Mouse (Mus musculus) kidney, adult 2 months (tissue): ENCODE measurements around the gene Rasal2. TPM values are rescaled to one million over a fixed set of nuclear protein-coding genes. Genes with fewer than 3 reads are reported as not detected.

ENCODE experiments used
- DNase-seq: peaks from one replicate; pipeline ENCODE4 v3.0.0; 2021
- H3K27ac ChIP-seq: fragments of 200-500 bp; 2 replicates; pipeline ENCODE4 v1.5.1; 2012; ENCODE audit warnings: low read depth, low read length, control low read depth, inconsistent platforms; ENCODE audit not compliant: insufficient read depth
- H3K27me3 ChIP-seq: fragments of 200-500 bp; replicated peaks from 2 replicates; pipeline ENCODE4 v1.6.1; 2012; ENCODE audit warnings: mild to moderate bottlenecking, moderate library complexity, low read length, inconsistent platforms; ENCODE audit not compliant: control insufficient read depth, insufficient read depth
- H3K36me3 ChIP-seq: fragments of 200-500 bp; 2 replicates; pipeline ENCODE4 v1.6.1; 2012; ENCODE audit warnings: mild to moderate bottlenecking, moderate library complexity, low read length, inconsistent platforms; ENCODE audit not compliant: control insufficient read depth, insufficient read depth
- H3K4me1 ChIP-seq: fragments of 200-500 bp; 2 replicates; pipeline ENCODE4 v1.6.1; 2011; ENCODE audit warnings: low read length; ENCODE audit not compliant: control insufficient read depth, insufficient read depth
- H3K4me3 ChIP-seq: fragments of 200-500 bp; 2 replicates; pipeline ENCODE4 v1.5.1; 2011; ENCODE audit warnings: mild to moderate bottlenecking, low read depth, low read length, control low read depth; ENCODE audit not compliant: insufficient read depth
- CTCF ChIP-seq: fragments of 200-500 bp; conservative IDR thresholded peaks from 2 replicates; pipeline ENCODE4 v1.5.1; 2011; ENCODE audit warnings: low read depth, mild to moderate bottlenecking, control low read depth, low read length, moderate library complexity, mixed read lengths; ENCODE audit not compliant: insufficient read depth, insufficient read length
- POLR2A ChIP-seq: fragments of 200-500 bp; IDR thresholded peaks from one replicate; pipeline ENCODE4 v1.6.1; 2011; ENCODE audit warnings: low read depth, low read length, control low read depth
- WGBS: fragments of 180-500 bp; shearing (Covaris S2); methylation state at CpG from one replicate; pipeline ENCODE4 v1.1.7; 2018; 5-methylcytosine and 5-hydroxymethylcytosine counted together
- polyA plus RNA-seq: library from polyadenylated mRNA; depleted of rRNA; stranded (reverse); fragments of >200 nt; gene quantifications from 2 replicates; pipeline ENCODE4 v1.2.3, GENCODE M21; 2012

The Rasal2 gene
- polyA plus RNA-seq, 1 experiment: 3.4 TPM

DNA sequence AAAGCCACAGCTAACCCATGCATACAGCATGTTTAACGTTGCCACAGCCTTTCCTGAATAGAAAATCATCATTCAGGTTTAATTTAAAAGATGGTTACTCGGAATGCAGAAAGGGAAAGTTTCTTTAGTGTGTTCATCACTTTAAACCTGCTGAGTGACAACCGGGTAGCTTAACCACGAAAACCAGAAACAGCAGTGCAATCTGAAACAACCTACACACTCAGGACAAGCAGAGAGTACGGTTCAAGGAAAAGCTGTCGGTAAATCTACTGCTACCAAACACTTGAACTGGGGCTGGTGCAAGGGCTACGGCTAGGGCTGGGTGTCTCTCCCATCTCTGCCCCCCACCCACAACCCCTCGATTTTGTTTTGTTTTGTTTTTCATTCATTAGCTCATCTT lies 1.5 kb downstream of the Rasal2 start:
- Histone ChIP-seq H3K4me1 (peaks cover 5% of the 10 kb centered on the region; the same call in 1 of the 2 replicates), H3K27ac (peak overlapping the region; percentile 22; the same call in 1 of the 2 replicates), H3K4me3 (peak overlapping the region; percentile 85), H3K27me3 (no peaks in the 10 kb centered on the region), H3K36me3 (no peaks in the 10 kb centered on the region)
- no peak for DNase-seq
- 17% methylated on average over 8 of the region's 8 CpGs for WGBS
- TF ChIP-seq CTCF (no peak), POLR2A (no peak)

- Histone ChIP-seq H3K27ac (no peak overlapping the region), H3K4me3 (no peak overlapping the region), H3K4me1 (peaks cover 5% of the 10 kb centered on the region; the same call in 1 of the 2 replicates), H3K27me3 (no peaks in the 10 kb centered on the region), H3K36me3 (no peaks in the 10 kb centered on the region)
- DNase-seq: no peak
- WGBS: 64% methylated on average over 2 of the region's 2 CpGs
- TF ChIP-seq CTCF: no peak
- no peak for TF ChIP-seq POLR2A
These were observed 2.7 kb downstream of the Rasal2 start for GRCm38 (mm10) chr1:157409648-157410047.

- H3K4me3 ChIP-seq: no peak overlapping the region
- H3K27ac ChIP-seq: no peak overlapping the region
- no peaks in the 10 kb centered on the region for H3K27me3 ChIP-seq
- TF ChIP-seq CTCF (no peak), POLR2A (no peak)
- no peak for DNase-seq
- 54% methylated on average over 4 of the region's 4 CpGs for WGBS
- no peaks in the 10 kb centered on the region for H3K36me3 ChIP-seq
- peaks cover 2% of the 10 kb centered on the region; the same call in 1 of the 2 replicates for H3K4me1 ChIP-seq
These were observed 24.4 kb downstream of the Rasal2 start for GRCm38 (mm10) chr1:157388027-157388426.

DNA sequence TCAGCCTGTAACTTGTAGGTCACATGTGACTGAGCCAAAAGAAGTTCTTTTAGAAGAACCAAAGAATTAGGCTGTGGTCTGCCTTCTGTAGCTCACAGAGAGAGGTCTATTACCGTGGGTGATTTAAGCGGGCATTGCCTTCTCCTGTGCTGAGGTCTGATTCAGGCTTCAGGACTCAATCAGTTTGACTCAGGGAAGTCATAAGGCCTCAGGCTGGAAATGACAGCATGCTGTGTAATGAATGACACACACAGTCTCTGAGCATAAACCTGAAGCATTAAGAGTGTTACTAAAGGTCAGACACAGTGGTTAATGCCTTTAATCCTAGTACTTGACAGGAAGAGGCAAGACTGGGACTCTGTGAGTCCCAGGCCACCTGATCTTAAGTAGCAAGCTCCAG lies 31.7 kb downstream of the Rasal2 start:
- DNase-seq: peak; percentile 9
- Histone ChIP-seq H3K4me3 (no peak overlapping the region), H3K36me3 (no peaks in the 10 kb centered on the region), H3K27me3 (no peaks in the 10 kb centered on the region), H3K27ac (no peak overlapping the region), H3K4me1 (peaks cover 2% of the 10 kb centered on the region; the same call in 1 of the 2 replicates)
- WGBS: 58% methylated on average over 2 of the region's 2 CpGs
- TF ChIP-seq CTCF: no peak

GRCm38 (mm10) chr1:157370397-157370796 lies 42.0 kb downstream of the Rasal2 start:
- H3K4me3 ChIP-seq: no peak overlapping the region
- H3K27ac ChIP-seq: no peak overlapping the region
- H3K27me3 ChIP-seq: no peaks in the 10 kb centered on the region
- H3K4me1 ChIP-seq: no peaks in the 10 kb centered on the region
- H3K36me3 ChIP-seq: no peaks in the 10 kb centered on the region
- WGBS: 96% methylated on average over 2 of the region's 2 CpGs
- DNase-seq: no peak
- TF ChIP-seq CTCF: no peak
- TF ChIP-seq POLR2A: no peak

GRCm38 (mm10) chr1:157368316-157368715 lies 44.1 kb downstream of the Rasal2 start:
- no peak for DNase-seq
- Histone ChIP-seq H3K27me3 (no peaks in the 10 kb centered on the region), H3K4me3 (no peak overlapping the region), H3K27ac (no peak overlapping the region), H3K4me1 (no peaks in the 10 kb centered on the region; the same call in 1 of the 2 replicates), H3K36me3 (no peaks in the 10 kb centered on the region)
- WGBS: 73% methylated on average over 5 of the region's 5 CpGs
- no peak for TF ChIP-seq CTCF
- TF ChIP-seq POLR2A: no peak

- DNase-seq: no peak
- TF ChIP-seq CTCF (no peak), POLR2A (no peak)
- Histone ChIP-seq H3K36me3 (no peaks in the 10 kb centered on the region), H3K27ac (no peak overlapping the region), H3K27me3 (no peaks in the 10 kb centered on the region), H3K4me3 (no peak overlapping the region), H3K4me1 (no peaks in the 10 kb centered on the region)
- whole genome bisulfite sequencing: 75% methylated on average over 1 of the region's 1 CpGs
These were observed 65.7 kb downstream of the Rasal2 start for GRCm38 (mm10) chr1:157346661-157347060.
